In genomic region chr13:59530491-59530890, GRCm38 (mm10) we compare ENCODE assay signal across 7 mouse cellular contexts.
"Had no signal": no experiment of that assay in that cellular context is flagged by ENCODE, and none has a peak within 500 bp of the region (broad histone marks: within the 10 kb centered on the region; RNA-seq: fewer than 3 reads in every experiment).

No protein-coding gene starts in this region.

- ATAC-seq: midbrain, embryonic 15.5 days had no signal

- DNase-seq: kidney, adult 9 months; layer of hippocampus, adult 9-11 months; liver, embryonic 13.5 days; lung, adult 2 months; lung, postnatal 14 days; right cerebral cortex, postnatal 25 days had no signal
